Mouse (Mus musculus) skeletal muscle tissue, postnatal 0 days (tissue): Measurements from ENCODE around the gene Olfr351. TPM values are rescaled to one million over a fixed set of nuclear protein-coding genes. Genes with fewer than 3 reads are reported as not detected.

Experiments used
- polyA plus RNA-seq: library from polyadenylated mRNA; unstranded; fragments of >200 nt; fragmentation: Nextera tagmentation; extraction: Ambion mirVana; gene quantifications from 2 replicates; pipeline ENCODE4 v1.2.1, GENCODE M21; 2015

Gene Olfr351
- polyA plus RNA-seq = not detected in 2 replicates

DNA sequence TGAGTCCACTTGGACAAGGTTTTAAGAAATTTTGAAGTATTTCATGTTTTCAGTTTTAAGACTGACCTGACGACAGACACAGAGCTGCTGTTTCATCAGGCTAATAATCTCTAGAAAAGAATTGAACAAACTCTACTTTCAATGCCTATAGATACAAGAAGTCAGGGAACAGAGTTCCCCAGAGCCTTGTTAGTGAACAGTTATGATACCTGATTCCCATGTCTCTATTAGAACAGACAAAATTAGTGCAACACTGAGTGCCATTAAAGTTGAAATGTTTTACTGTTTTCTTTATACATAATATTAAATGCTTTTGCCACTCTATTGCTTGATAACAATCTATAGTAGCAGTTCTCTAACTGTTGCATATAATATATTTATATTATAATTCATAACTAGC is at the start of gene Olfr351:
Gene Olfr351, minus strand, starts transcription at position 101 of the 400 bp plus-strand sequence.

GRCm38 (mm10) chr2:36905380-36905779 is 42.9 kb upstream of the Olfr351 start, which contains the start of gene Olfr354:
TSS of gene Olfr354 (plus strand) at chr2:36905680.

GRCm38 (mm10) chr2:36892836-36893235 is 30.4 kb upstream of the Olfr351 start, which contains the start of gene Olfr353:
TSS of gene Olfr353 (minus strand) at chr2:36892936.

GRCm38 (mm10) chr2:36868160-36868559 is 5.7 kb upstream of the Olfr351 start, which contains the start of gene Olfr352:
TSS of gene Olfr352 (plus strand) at chr2:36868460.

DNA sequence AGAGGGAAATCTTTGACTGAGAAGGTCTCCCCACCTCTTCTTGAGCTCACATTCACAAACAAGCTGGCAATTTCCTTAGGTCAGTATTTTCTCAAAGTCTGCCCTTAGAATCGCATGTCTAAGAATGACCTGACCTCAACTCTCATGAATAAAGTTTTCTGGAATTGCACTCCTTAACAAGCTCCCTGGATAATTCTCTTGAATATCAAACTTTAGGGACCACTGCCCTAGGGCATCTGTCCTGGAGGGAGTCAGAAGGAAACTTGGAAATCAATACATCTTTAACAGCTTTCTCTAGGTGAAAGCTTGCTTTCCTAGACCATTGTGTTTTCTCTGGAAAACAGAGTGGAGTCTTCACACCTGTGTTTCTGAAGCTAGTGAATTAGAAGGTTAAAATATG is 16.4 kb downstream of the Olfr351 start, which contains the start of gene Olfr350:
Gene Olfr350, plus strand, starts transcription at position 301 of the 400 bp plus-strand sequence.

GRCm38 (mm10) chr2:36816932-36817331 is 45.5 kb downstream of the Olfr351 start, which contains the start of gene Olfr3:
TSS of gene Olfr3 (minus strand) at chr2:36817032.

Other genes with a start within 250 kb of the Olfr351 start
- not detected in 2 replicates for gene Olfr345, start 222.6 kb downstream of the Olfr351 start, polyA plus RNA-seq
- gene Olfr346, start 176.9 kb downstream of the Olfr351 start, polyA plus RNA-seq = not detected in 2 replicates
- not detected in 2 replicates for gene Olfr347, start 130.8 kb downstream of the Olfr351 start, polyA plus RNA-seq
- not detected in 2 replicates for gene Olfr348, start 78.4 kb downstream of the Olfr351 start, polyA plus RNA-seq
- not detected in 2 replicates for gene Olfr50, start 72.1 kb downstream of the Olfr351 start, polyA plus RNA-seq
- gene Olfr3, start 45.6 kb downstream of the Olfr351 start, polyA plus RNA-seq = not detected in 2 replicates
- gene Olfr350, start 16.4 kb downstream of the Olfr351 start, polyA plus RNA-seq = not detected in 2 replicates
- gene Olfr352, start 5.8 kb upstream of the Olfr351 start, polyA plus RNA-seq = not detected in 2 replicates
- gene Olfr353, start 30.3 kb upstream of the Olfr351 start, polyA plus RNA-seq = not detected in 2 replicates
- not detected in 2 replicates for gene Olfr354, start 43.0 kb upstream of the Olfr351 start, polyA plus RNA-seq
- gene Olfr355, start 66.2 kb upstream of the Olfr351 start, polyA plus RNA-seq = not detected in 2 replicates
- not detected in 2 replicates for gene Olfr356, start 74.5 kb upstream of the Olfr351 start, polyA plus RNA-seq
- not detected in 2 replicates for gene Olfr357, start 131.2 kb upstream of the Olfr351 start, polyA plus RNA-seq
- gene Olfr358, start 146.7 kb upstream of the Olfr351 start, polyA plus RNA-seq = not detected in 2 replicates
- gene Olfr360, start 203.1 kb upstream of the Olfr351 start, polyA plus RNA-seq = not detected in 2 replicates
- gene Olfr361, start 226.6 kb upstream of the Olfr351 start, polyA plus RNA-seq = not detected in 2 replicates